Mouse (Mus musculus) cerebellum, adult 18-20 months (tissue): ENCODE measurements around the gene Sox4.

ENCODE experiments used
- DNase-seq, 2 experiments: peaks; one replicate each; pipeline ENCODE4 v3.0.0; 2021

The Sox4 gene

DNA sequence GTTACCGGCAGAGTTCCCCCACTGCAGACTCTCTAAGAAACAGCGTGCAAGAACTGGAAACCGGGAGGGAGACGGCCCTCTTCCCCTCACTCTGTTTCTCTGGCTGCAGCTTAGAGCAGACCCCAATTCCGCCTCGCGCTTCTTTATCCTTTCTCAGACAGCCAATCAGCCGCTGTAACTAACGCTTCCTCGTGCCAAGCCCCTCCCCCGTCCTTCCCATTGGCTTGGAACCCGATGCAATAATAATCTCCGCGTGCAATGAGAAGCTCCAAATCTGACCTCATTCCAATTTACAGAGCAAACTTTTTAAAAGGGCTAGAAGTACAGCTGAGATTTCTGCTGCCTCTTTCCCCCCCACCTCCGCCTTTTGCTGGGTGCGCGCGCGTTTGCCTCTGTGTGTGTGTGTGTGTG, at the start of gene Sox4:
Gene Sox4 (minus strand): TSS at position 133 of the 411 bp plus-strand sequence.
- peak; percentile 83 to 87 for DNase-seq

DNA sequence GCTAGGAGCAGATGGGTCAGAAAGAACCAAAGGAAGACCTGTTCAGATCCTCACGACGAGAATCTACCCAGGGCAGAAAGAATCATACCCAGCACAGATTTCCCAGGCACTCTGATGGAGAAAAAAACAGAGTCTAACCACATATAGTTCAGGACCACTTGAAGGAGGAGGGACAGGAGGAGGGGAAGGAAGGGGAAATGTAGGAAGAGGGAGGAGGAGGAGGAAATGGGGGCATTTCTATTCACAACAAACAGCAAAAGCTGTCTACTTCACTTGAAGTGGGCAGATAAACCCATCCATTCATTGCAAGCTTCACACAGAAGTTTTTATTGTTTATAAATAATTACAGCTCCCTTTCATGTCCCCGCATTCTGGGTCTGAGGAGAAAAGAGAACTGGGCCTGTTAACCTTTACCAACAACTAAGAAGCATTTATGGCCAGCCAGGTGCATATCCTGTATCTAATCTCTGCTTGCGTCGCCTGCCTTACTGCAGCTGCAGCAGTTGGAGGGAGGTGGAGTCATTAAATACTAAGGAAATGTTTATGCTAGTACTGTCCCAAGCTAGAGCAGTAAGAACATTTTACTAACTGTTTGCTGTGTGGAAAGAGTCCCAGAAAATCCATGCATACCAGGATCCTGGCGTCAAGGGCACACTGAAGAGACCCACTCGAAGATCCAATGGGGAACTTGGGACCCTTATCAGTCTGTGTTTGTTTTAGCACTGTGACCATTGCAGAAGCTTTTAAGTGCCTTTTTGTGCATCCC, 38.6 kb upstream of the Sox4 start:
- no peak for DNase-seq

DNA sequence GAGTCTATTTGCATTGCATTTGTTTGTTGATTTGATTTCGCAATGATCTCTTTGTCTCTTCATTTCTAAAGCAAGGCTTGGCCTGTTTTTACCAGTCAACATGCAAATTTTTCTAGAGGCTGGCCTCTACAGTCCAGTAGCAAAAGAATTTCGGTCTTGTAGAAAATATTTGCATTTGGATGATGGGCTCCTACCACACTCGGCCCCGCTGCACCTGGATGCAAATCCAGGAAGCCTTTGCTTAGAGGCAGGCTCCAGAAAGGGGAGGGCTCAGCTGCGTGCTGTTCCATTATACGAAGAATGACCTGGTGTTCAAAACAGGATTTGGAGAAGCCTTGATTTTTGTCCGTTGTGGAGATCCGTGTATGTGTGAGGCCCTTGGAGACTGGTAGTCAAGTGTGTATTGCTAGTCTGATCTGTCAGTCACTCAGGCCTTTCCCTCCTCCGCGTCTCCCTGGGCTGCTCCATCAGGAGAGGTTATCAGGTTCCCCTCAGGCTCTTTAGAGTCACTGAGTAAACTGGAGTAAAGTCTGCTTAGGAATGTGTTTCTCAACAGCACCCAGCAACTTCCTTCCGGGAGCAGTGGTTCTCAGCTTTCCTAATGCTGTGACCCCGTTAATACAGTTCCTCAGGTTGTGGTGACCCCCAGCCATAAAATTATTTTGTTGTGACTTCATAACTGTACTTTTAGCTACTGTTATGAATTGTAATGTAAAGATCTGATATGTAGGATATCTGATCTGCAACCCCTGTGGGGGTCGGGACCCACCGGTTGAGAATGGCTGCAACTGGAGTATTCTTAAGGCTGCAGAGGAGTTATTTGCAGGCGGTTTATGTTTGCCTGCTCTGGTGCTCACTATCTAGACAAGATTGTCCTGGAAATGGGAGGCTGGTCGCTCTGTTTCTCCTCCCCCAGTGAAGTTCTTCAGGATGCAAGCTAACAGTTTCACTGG, 35.5 kb upstream of the Sox4 start:
- DNase-seq: no peak

DNA sequence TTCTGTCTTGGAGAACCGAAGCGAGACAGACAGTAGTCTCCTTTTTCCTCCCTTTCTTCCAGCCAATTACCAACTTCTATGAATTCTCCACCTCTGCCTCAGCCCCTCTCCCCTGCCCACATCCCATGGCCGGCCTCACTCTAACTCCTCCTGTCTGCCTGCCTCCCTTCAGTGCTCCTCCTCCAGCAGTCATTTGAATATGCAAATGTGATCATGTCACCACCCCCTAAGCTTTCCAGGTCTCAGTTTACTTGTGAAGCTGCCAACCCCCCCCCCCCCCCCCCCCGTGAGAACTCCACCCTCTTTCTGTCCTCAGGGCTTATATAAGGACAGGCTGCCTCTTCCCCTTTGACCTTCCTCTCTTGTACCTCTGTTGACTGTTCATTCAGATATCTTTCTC, 27.2 kb upstream of the Sox4 start:
- DNase-seq: no peak

DNA sequence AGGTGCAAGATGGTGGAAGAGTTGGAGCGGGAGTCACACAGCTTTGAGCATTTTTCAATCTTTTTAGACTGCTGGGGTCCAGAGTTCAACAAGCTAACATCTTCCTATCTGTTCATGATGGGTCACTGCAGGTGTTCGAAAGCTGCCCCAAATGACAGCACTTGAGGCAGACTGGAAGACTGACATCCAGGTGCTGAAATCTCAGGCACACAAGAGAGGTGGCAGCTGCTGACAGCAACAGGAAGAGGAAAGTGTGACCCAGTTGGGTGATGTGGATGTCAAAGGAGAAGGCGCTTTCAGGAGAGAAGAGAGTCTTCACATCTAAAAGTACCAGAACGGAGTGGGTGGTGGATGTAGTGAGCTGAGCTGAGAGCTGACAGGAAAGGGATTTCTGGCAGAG, 21.5 kb upstream of the Sox4 start:
- no peak for DNase-seq

DNA sequence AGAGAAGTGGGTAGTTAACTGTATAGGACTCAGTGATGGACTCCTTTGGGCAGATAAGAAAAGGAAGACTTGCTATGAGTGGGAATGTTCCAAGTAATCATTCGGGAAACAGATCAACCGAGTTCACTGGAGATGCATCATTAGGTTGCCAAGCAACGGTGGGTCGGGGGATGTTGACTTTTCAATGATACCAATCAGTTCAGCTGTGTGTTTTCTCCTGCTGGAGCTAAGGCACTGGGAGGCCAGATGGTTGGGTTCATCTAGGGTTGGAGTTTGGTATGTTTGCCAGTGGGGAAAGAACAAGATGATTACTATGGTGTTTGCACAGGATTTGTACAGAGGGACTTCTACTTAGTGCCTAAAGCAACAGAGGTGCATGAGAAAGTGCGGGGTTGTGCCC, 21.1 kb upstream of the Sox4 start:
- no peak for DNase-seq

DNA sequence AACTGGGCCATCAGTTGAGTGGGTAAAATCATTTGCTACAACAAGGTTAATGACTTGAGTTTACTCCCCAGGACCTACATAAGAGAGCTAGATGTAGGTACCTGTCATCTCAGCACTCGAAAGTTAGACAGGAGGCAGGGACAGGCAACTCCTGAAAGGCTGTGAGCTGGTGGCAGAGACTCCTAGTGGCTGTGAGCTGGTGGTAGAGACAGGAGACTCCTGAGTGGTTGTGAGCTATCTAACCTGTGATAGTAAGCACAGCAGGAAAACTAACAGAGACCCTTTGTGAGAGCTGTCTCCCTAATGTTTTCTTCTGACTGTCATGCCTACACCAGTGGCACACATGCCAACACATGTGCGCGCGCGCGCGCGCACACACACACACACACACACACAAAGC, 7.4 kb upstream of the Sox4 start:
- DNase-seq: no peak

DNA sequence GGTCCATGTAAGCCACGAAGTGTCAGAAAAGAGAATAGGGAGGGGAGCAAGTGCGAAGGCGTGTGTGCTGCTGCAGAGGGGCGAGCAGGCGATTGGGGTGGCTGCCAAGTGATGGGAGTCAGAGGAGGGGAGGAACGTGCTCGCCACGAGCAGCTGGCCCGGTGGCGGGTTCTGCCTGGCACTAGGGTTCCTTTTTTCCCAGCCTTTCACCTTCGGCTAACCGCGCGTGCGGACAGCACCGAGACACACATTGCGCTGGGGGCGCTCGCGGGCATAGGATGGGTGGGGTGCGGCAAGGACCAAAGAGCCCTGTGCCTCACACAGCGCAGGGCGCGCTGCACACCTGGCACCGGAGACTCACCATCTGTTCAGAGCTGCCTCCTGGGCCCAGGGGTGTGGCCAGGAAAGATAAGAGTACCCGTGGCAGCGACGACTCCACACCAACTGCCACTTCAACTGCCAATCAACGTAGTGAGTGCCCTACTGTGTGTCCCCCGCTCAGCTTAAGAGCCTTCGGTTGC, 6.0 kb upstream of the Sox4 start:
- peak; percentile 88 to 91 for DNase-seq

DNA sequence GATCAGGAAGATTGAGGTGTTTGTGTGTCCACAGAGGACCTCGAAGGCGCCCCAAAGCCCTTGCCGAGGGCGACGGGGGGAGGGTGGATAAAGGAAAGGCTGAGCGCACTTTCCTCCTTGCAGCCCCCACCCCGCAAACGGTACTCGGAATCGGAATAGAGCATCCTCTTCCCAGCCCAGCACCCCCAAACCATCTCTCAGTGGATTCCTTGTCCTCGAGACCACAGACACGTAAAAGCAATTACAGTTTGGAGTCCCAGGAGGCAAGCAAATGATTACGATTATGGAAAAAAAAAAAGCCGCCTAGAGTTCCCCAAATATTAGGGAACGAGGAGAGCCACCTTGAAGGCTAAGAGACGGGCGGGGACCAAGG, 5.5 kb upstream of the Sox4 start:
- no peak for DNase-seq

DNA sequence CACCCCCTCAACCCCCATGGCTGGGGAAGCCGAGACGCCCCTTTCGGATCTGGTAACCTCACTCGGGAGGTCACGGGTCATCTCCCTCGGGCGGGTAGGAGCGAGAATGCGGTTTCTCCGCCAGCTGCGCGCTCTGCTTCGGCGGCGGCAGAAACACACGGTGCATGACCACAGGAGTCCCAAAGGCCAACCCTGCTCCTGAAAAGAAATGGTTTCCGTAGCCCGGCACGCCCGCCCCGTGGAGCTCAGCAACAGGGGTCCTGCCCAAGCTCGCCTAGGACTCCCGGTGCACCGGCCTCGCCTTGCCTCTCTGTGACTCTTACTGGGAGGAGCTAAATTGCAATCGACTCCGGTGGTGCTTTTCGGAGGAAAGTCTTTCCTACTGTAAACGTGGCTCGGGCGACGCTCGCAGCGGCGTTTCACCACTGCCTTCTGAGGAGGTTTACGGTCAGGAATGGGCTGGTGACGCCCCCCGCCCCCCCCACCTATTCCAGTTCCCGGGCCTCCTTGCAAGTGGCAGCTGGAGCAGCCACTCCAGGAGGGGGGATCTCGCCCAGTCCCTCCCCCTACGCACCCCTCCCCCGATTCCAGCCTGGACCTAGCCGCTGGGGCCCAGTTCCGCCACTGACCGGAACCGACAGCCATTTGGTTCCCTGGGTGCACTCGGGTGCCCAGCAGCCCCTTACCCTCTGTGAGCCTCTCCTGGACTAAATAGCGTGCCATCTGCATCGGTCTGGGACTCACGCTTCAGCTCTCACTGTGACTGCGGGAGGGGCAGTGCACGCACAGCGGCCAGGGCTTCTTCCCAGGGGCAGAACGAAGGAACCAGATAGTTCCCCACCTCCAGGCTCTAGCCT, 4.9 kb upstream of the Sox4 start:
- peak; percentile 62 to 68 for DNase-seq

DNA sequence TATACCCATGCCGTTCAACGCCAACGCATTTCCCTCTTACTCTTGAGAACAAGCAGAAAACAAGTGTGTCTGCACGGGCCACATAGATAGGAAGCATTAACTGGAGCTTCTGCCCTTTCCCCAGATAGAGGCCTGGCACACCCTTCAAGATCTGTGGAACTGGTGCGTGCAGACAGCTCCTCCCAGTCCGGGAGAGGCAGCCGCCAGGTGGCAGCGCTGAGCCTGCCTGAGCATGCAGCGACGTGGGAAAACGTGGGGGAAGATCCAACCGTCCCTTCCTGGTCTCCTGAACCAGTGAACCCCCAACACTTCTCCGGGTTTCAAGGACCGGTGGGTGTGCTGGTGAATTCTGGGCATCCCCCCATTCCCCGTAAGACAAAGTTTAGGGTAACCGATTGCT, 4.3 kb upstream of the Sox4 start:
- peak; percentile 96 to 97 for DNase-seq

DNA sequence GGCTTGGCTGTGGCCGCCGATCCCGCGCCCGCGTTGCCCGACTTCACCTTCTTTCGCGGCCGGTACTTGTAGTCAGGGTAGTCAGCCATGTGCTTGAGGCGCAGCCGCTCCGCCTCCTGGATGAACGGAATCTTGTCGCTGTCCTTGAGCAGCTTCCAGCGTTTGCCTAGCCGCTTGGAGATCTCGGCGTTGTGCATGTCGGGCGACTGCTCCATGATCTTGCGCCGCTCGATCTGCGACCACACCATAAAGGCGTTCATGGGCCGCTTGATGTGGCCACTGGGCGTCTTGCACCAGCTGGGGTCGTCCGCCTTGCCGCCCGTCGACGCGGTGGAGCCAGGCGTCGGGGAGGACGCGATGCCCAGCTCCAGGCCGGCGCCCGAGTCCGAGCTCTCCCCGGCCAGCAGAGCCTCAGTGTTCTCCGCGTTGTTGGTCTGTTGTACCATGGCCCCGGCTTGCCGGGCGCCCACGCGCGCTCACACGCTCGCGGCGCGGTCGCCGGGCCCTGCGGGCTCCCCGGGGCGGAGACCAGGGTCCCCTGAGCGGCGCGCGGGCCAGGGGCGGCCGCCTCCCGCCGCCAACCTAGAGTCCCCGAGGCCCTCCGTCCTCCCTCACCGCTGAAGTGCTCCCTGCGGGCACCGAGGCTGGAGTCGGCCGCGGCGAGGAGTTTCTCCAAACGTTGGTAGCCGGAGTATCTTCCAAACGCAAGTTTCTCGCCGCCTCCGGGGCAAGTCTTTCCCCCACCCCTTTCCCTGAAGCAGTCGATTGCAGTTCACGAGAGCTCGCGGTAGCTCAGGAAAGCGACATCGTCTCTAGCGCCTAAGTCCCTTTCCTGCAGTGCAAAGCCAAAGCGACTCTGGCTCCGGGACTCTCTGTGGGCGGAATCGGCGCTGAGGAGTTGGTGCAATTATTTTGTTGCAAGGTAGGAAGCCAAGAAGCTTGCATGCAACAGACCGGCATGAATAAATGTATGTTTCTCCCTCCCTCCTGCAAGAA, 639 bp downstream of the Sox4 start:
- peak; percentile 52 to 59 for DNase-seq

DNA sequence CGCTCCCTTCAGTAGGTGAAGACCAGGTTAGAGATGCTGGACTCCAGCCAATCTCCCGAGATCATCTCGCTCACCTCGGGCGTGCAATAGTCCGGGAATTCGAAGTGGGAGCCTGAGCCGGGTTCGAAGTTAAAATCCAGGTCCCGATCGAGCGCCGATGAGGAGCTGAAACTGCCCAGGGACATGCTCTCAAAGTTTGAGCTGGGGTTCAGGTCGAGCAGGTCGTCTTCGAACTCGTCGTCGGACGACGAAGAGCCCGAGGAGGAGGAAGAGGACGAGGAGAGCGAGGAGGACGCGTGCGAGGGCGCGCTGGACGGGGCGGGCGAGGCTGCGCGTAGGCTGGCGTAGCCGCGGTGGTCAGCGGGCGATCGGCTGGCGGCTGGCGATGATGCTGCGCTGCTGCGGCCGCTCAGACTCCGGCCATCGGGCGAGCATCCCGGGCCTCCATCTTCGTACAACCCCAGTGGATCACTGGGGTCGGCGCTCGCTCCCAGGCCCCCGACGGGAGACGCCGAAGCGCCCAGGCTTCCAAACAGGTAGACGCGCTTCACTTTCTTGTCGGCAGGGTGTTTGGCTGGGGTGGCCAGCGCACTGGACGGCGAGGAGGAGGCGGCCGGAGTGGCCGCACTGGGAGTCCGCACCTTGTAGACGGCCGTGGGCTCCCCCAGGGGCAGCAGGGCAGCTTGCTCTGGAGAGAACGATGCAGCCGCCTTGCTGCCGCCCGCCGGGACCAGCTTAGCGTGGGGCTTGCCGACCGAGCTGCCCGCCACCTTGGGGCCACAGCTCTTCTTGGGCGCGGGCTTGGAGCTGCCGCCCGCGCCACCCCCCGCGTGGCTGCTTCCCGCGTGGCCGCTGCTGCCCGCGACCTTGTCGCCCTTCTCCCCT, 1.6 kb downstream of the Sox4 start:
- DNase-seq: peak; percentile 16 to 41

DNA sequence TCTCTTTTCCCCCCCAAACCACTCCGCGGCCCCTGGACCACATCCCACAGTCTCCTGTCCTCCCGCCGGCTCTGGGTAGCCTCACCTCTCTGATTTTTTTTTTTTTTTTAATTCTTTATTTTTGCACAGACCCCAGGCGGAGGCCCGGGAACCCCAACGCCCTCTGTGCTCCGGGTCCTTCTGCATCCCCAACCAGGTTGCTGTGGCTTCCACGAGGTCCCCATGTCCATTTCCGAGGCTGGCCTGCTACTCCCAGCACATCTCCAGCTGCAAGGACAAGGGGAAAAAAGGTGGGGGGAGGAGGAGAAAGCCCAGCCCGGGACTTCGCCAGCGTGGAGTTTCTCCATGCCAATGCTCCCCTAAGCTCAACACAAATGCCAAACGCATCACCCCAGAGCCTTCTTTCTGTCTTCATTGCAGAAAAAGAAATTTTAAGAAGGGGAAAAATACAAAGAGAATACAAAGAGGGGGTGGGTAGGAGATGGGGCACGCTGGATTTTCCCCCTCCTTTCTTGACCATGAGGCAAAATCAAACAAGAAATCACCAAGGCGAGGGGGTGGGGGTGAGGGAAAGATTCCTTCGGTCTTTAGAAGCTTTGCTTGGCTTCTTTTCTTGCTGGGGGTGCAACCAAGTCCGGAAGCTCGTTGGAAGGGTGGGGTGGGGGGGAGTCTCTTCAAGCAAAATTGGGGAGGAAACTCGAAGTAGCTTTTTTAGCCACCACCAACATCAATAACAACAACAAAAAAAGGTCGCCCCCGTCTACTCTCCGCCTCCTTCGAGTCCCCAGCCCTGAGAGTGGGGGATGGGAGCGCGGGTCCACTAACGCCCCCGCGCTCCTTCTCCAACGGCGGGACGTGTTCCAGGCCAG, 2.7 kb downstream of the Sox4 start:
- DNase-seq: peak; percentile 18 to 43

DNA sequence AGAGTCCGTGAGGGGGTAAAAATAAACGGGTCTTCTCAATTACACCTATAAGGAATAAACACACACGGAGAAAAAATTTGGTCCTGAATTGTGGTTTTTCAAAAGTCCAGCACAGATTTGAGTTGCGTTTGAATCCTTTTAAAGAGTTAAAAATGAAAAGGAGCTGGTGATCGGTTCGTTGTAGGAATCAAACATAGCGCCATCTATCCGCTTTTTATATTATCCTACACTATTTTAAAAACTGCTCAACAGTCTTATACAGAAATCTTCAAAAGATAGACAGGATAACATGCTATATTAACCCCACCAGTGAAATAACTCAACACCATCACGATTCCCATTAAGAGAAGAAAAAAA, 3.3 kb downstream of the Sox4 start:
- DNase-seq: no peak

DNA sequence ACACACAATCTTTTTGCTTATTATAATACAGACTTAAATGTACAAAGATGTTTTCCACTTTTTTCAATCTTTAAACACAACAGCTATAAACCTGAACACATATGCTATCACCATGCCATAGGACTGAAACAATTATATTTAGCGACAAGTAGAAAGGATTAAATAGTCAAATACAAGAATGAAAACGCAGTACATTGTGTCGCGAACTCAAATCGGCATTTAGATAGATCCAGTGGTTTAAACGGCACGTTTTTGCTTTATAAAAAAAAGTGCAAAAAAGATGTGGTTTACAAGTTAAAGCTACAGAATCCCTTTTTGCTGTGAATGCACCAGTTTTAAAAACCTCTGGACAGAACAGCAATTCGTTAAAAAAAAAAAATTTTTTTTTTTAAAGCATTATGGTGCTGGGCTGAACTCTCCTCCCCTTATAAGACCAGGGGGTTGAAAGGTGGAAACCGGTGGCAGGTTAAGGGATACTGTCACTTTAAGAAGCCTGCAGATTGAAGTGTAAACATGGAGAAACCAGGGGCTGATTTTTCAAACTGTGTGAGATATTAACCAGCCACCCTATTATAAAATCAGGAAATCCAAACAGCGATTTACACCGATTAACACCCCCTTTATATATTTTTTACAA, 4.1 kb downstream of the Sox4 start:
- DNase-seq: no peak

DNA sequence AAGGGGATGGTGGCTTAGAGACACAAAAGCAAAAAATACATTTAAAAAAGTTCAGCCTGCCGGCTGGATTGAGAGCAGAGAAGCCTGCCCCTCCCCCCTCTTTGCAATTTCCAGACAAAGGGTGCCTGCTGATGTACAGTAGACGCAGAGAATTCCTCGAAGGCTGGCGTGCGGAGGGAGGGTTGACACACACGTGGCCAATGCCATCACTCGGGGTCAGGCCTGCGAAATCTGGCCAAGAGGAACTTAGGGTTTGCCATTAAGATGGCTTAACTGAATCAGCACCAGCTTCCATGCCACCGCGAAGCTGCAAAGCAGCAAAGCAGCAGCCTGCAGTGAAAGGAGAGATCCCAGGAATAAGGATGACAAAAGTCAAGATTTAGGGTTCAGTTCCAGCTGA, 5.0 kb downstream of the Sox4 start:
- DNase-seq: no peak

DNA sequence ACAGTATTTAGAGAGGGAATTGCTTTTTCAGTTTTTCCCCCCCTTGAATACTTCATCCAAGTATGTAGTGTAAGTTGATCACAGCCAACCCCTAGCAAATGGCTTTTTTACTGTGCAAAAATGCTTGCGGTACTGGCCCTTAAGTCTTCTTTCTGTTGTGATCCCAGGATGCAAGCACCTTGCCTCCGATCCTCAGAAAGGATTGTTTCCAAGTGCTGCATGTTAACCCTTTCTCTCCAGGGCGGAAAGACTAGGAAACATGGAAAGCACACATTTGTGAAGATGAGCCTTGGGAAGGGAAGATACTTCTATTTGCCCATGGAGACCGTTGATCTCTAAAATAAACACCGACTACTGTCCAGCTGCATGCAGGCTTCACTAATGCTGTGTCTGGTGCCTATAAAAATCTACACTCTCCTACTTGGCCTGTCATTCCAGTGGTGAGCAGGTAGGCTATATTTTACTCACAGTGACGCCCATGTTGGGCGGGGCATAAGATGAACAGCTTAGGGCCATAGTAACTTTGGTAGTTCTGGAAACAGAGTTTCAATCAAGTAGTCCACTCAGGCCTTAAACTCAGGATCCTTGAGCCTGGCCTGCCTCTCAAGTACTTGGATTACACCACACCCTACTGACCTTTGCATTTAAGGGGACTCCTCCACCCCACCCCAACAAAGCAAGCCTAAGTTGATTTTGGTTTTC, 5.6 kb downstream of the Sox4 start:
- no peak for DNase-seq
